Mouse (Mus musculus) layer of hippocampus, adult 2 months (tissue): ENCODE measurements at regions not wholly inside any gene's neighbourhood (a gene's known extent, or its start where the extent isn't known, plus 50 kb on each side); places are given as distances from the start of the nearest gene placed in this dataset.

ENCODE experiments used
- DNase-seq, 2 experiments: peaks; one replicate each; pipeline ENCODE4 v3.0.0; 2022; ENCODE audit warnings: low spot score in 2 of 2
- H3K27ac ChIP-seq: fragments of 200-600 bp; 2 replicates; pipeline ENCODE4 v1.8.1; 2022
- H3K4me3 ChIP-seq: fragments of 200-600 bp; 2 replicates; pipeline ENCODE4 v1.8.1; 2022; ENCODE audit warnings: mild to moderate bottlenecking
- CTCF ChIP-seq: fragments of 200-600 bp; conservative IDR thresholded peaks from 2 replicates; pipeline ENCODE4 v1.8.1; 2022; ENCODE audit warnings: antibody characterized with exemption, mild to moderate bottlenecking, moderate library complexity

GRCm38 (mm10) chrX:5873464-5873863, 173.8 kb upstream of the Nudt11 start:
- no peak for TF ChIP-seq CTCF
- H3K27ac ChIP-seq, result no peak overlapping the region
- no peak overlapping the region for H3K4me3 ChIP-seq
- no peak for DNase-seq

- H3K27ac ChIP-seq, result no peak overlapping the region
- H3K4me3 ChIP-seq, result no peak overlapping the region
- no peak for TF ChIP-seq CTCF
- DNase-seq, result no peak
These were observed 130.1 kb upstream of the Nudt11 start for GRCm38 (mm10) chrX:5917203-5917602.

DNA sequence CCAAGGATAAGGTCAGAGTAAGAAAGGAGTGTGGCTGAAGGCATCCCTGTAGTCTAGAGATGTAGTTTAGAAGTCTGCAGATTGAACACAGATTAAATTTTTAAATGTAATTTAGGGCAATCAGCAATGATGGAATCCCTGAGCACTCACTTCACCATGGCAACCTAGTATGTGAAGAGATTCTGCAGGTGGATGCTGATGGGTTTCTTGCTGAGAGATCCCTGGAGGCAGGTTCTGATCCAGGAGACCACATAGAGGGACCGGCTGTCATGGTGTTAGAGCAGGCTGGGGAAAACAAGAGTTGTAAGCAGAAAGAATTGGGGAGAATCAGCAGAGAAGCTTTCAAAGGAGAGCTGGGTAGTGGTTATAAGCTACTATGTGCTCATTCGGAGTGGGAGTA, 113.7 kb upstream of the Nudt11 start:
- DNase-seq, result no peak
- TF ChIP-seq CTCF, result no peak
- H3K27ac ChIP-seq, result no peak overlapping the region
- H3K4me3 ChIP-seq, result no peak overlapping the region

DNA sequence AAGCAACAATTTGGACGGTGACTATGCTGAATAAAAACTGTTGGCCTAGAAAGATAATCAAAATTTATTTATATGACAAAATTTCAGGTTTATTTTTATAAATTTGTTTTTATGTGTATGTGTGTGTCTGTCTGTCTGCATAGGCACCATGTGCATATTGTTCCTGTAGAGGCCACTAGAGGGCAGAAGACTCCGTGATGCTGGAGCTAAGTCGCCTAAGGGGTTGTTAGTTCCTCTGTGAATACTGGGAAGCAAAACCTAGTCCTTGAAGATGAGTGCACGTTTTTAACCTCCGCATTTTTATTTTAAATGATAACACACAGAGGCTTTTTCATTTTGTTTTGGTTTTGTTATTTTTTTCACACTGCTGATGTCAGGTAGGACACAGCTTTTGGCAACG, 105.3 kb upstream of the Nudt11 start:
- no peak overlapping the region for H3K27ac ChIP-seq
- DNase-seq, result no peak
- H3K4me3 ChIP-seq, result no peak overlapping the region
- peak; percentile 23; the same call in 1 of the 2 replicates for TF ChIP-seq CTCF
